Comparison of ENCODE assay signal across 20 mouse cellular contexts in the genomic region with DNA sequence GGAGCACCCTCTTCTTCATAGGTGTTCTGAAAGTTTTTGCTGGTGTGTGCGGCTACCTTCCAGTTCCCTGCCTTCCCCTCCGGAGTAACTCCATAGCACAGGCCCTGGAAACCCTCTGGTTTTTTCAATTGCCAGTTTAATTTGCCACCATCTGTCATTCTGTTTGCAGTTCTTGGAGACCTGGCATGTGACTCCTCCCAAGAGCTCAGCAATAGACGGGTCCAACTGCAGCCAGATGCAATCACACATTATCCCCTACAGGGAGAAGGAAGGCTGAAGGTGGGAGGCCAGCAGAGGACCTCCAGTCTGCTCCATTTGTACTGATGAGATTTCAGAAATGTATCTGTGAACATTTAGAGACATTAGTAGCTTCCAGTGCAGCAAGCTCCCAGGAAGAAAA. TPM values are rescaled to one million over a fixed set of nuclear protein-coding genes. Genes with fewer than 3 reads are reported as not detected.
A peak's percentile ranks its signal among the peaks of the same experiment; 100 is the strongest.
DNase-seq lines count a peak whose midpoint lies in the region; ATAC-seq and TF ChIP-seq lines count a peak whose summit lies in the region.
"Had no signal": no experiment of that assay in that cellular context is flagged by ENCODE, and none has a peak within 500 bp of the region (broad histone marks: within the 10 kb centered on the region; RNA-seq: fewer than 3 reads in every experiment).

No protein-coding gene starts in this region.

- H3K9ac ChIP-seq in forebrain, embryonic 12.5 days: no peak overlapping the region
- no peak overlapping the region for H3K9ac ChIP-seq in forebrain, embryonic 11.5 days (ENCODE audit: low read length)
- H3K9ac ChIP-seq in midbrain, postnatal 0 days (replicated peaks; ENCODE audit: low read length, poor library complexity, severe bottlenecking): no peak overlapping the region
- H3K9ac ChIP-seq in midbrain, embryonic 11.5 days (ENCODE audit: low read length): no peak overlapping the region
- no peak overlapping the region for H3K9ac ChIP-seq in heart, adult 2 months (ENCODE audit: low read depth, low read length)
- H3K9ac ChIP-seq: heart, embryonic 12.5 days; midbrain, embryonic 15.5 days had no signal

- H3K27ac ChIP-seq in forebrain, embryonic 12.5 days: no peak overlapping the region
- no peak overlapping the region for H3K27ac ChIP-seq in forebrain, embryonic 11.5 days (ENCODE audit: low read depth, low read length)
- H3K27ac ChIP-seq in midbrain, postnatal 0 days (ENCODE audit: low read depth, low read length): no peak overlapping the region
- no peak overlapping the region for H3K27ac ChIP-seq in midbrain, embryonic 11.5 days (ENCODE audit: low read depth, low read length)
- no peak overlapping the region for H3K27ac ChIP-seq in heart, adult 2 months
- H3K27ac ChIP-seq: kidney, postnatal 0 days; layer of hippocampus, adult 2 months; macrophage; midbrain, embryonic 15.5 days; stomach, postnatal 0 days had no signal

- no peak overlapping the region for H3K4me3 ChIP-seq in forebrain, embryonic 12.5 days (replicated peaks)
- no peak overlapping the region for H3K4me3 ChIP-seq in forebrain, embryonic 11.5 days (ENCODE audit: low read depth, low read length)
- no peak overlapping the region for H3K4me3 ChIP-seq in midbrain, postnatal 0 days (ENCODE audit: low read depth, low read length)
- H3K4me3 ChIP-seq in midbrain, embryonic 11.5 days (ENCODE audit: low read depth, low read length): no peak overlapping the region
- H3K4me3 ChIP-seq in heart, adult 2 months: no peak overlapping the region
- H3K4me3 ChIP-seq: heart, embryonic 12.5 days; layer of hippocampus, adult 2 months; midbrain, embryonic 15.5 days had no signal

- TF ChIP-seq CTCF in midbrain, postnatal 0 days (IDR thresholded peaks at IDR 0.05): no peak
- no peak for TF ChIP-seq CTCF in heart, adult 2 months (IDR thresholded peaks at IDR 0.05)

- no peak for DNase-seq in forebrain, embryonic 11.5 days (ENCODE audit: low spot score)
- peak; percentile 61 for DNase-seq in midbrain, postnatal 0 days (ENCODE audit: low spot score)
- DNase-seq in midbrain, embryonic 11.5 days (ENCODE audit: low spot score, missing footprints): no peak
- DNase-seq in cerebellum, postnatal 14 days: peak; percentile 37 to 62
- DNase-seq in testis, postnatal 10 days (ENCODE audit: low spot score): peak; percentile 27
- no peak for DNase-seq in heart, adult 2 months
- DNase-seq in adrenal gland, adult 2 months: no peak
- DNase-seq: gastrocnemius, postnatal 25 days; heart, postnatal 36 days; liver; lung, adult 2 months had no signal

- H3K27me3 ChIP-seq in forebrain, embryonic 12.5 days: no peaks in the 10 kb centered on the region
- no peaks in the 10 kb centered on the region for H3K27me3 ChIP-seq in forebrain, embryonic 11.5 days (ENCODE audit: control insufficient read depth, insufficient read depth, low read length)
- no peaks in the 10 kb centered on the region for H3K27me3 ChIP-seq in midbrain, postnatal 0 days (ENCODE audit: insufficient read depth, low read length)
- H3K27me3 ChIP-seq in midbrain, embryonic 11.5 days (ENCODE audit: control insufficient read depth, insufficient read depth, low read length): no peaks in the 10 kb centered on the region
- no peaks in the 10 kb centered on the region for H3K27me3 ChIP-seq in heart, adult 2 months (ENCODE audit: control insufficient read depth, insufficient read depth, low read length)
- H3K27me3 ChIP-seq: CH12.LX; heart, embryonic 12.5 days; midbrain, embryonic 15.5 days had no signal

- H3K36me3 ChIP-seq in forebrain, embryonic 12.5 days (replicated peaks): no peaks in the 10 kb centered on the region
- H3K36me3 ChIP-seq in forebrain, embryonic 11.5 days (ENCODE audit: control insufficient read depth, insufficient read depth, low read length): no peaks in the 10 kb centered on the region
- no peaks in the 10 kb centered on the region for H3K36me3 ChIP-seq in midbrain, postnatal 0 days (ENCODE audit: insufficient read depth, low read length)
- no peaks in the 10 kb centered on the region for H3K36me3 ChIP-seq in midbrain, embryonic 11.5 days (ENCODE audit: control insufficient read depth, insufficient read depth, low read length)
- no peaks in the 10 kb centered on the region for H3K36me3 ChIP-seq in heart, adult 2 months (ENCODE audit: control insufficient read depth, insufficient read depth, low read length)
- H3K36me3 ChIP-seq: heart, embryonic 12.5 days; midbrain, embryonic 15.5 days had no signal

- no peaks in the 10 kb centered on the region for H3K9me3 ChIP-seq in forebrain, embryonic 12.5 days
- H3K9me3 ChIP-seq in forebrain, embryonic 11.5 days (ENCODE audit: control insufficient read depth, low read length): no peaks in the 10 kb centered on the region
- H3K9me3 ChIP-seq in midbrain, postnatal 0 days (ENCODE audit: low read length): no peaks in the 10 kb centered on the region
- H3K9me3 ChIP-seq in midbrain, embryonic 11.5 days (ENCODE audit: control insufficient read depth, low read length): no peaks in the 10 kb centered on the region
- H3K9me3 ChIP-seq: heart, embryonic 12.5 days; midbrain, embryonic 15.5 days had no signal

- no peak for TF ChIP-seq EP300 in heart, adult 2 months (IDR thresholded peaks at IDR 0.05; ENCODE audit: insufficient read depth, low read depth, low read length)

- WGBS in forebrain, embryonic 12.5 days: 71% methylated on average over 3 of the region's 3 CpGs
- WGBS in forebrain, embryonic 11.5 days: 86% methylated on average over 3 of the region's 3 CpGs
- 70% methylated on average over 3 of the region's 3 CpGs for WGBS in midbrain, postnatal 0 days
- WGBS in midbrain, embryonic 11.5 days: 73% methylated on average over 3 of the region's 3 CpGs
- WGBS in heart, adult 2 months: 73% methylated on average over 3 of the region's 3 CpGs

- no peak for TF ChIP-seq POLR2A in heart, adult 2 months (IDR thresholded peaks at IDR 0.05; ENCODE audit: insufficient read depth, low read depth, low read length)

- 0 out of 2 replicates have a peak, but pooled peaks have one; percentile 27 for ATAC-seq in forebrain, embryonic 12.5 days (ENCODE audit: low FRiP score)
- no peak for ATAC-seq in forebrain, embryonic 11.5 days (replicated peaks; ENCODE audit: low FRiP score)
- ATAC-seq in midbrain, postnatal 0 days (ENCODE audit: low FRiP score): no peak
- ATAC-seq in midbrain, embryonic 11.5 days (ENCODE audit: low FRiP score): no peak
- ATAC-seq: intestine, embryonic 16.5 days; midbrain, embryonic 15.5 days had no signal

- no peaks in the 10 kb centered on the region for H3K79me2 ChIP-seq in heart, adult 2 months (replicated peaks; ENCODE audit: control insufficient read depth, insufficient read depth, low read length)

- H3K4me1 ChIP-seq in forebrain, embryonic 12.5 days: no peaks in the 10 kb centered on the region
- no peaks in the 10 kb centered on the region for H3K4me1 ChIP-seq in forebrain, embryonic 11.5 days (replicated peaks; ENCODE audit: control insufficient read depth, insufficient read depth, low read length)
- no peaks in the 10 kb centered on the region for H3K4me1 ChIP-seq in midbrain, postnatal 0 days (ENCODE audit: insufficient read depth, low read length)
- H3K4me1 ChIP-seq in midbrain, embryonic 11.5 days (ENCODE audit: control insufficient read depth, insufficient read depth, low read length): no peaks in the 10 kb centered on the region
- H3K4me1 ChIP-seq in heart, adult 2 months (ENCODE audit: control insufficient read depth, insufficient read depth, low read length): no peaks in the 10 kb centered on the region
- H3K4me1 ChIP-seq: heart, embryonic 12.5 days; midbrain, embryonic 15.5 days had no signal

- no peak overlapping the region for H3K4me2 ChIP-seq in forebrain, embryonic 12.5 days
- no peak overlapping the region for H3K4me2 ChIP-seq in forebrain, embryonic 11.5 days (ENCODE audit: low read depth, low read length, severe bottlenecking)
- no peak overlapping the region for H3K4me2 ChIP-seq in midbrain, postnatal 0 days (ENCODE audit: low read depth, low read length, poor library complexity, severe bottlenecking)
- no peak overlapping the region for H3K4me2 ChIP-seq in midbrain, embryonic 11.5 days
- H3K4me2 ChIP-seq: heart, embryonic 12.5 days; midbrain, embryonic 15.5 days had no signal

- intact Hi-C loops in heart, adult 2 months (cut with DNase I): no loop called here

RNA-seq across cellular contexts. Expression of gene Actr3, which starts 56.6 kb away (rescaled TPM):
- 237 and 251 TPM in 2 replicates for polyA plus RNA-seq in forebrain, embryonic 12.5 days (2016; fragmentation: Nextera tagmentation; extraction: Ambion mirVana)
- 242 and 255 TPM in 2 replicates for polyA plus RNA-seq in forebrain, embryonic 11.5 days (2014; fragmentation: Nextera tagmentation; extraction: Ambion mirVana)
- 201 and 246 TPM in 2 replicates for total RNA-seq in midbrain, postnatal 0 days (2014; rRNA removed)
- 175 and 179 TPM in 2 replicates for polyA plus RNA-seq in midbrain, postnatal 0 days (2015; fragmentation: Nextera tagmentation; extraction: Ambion mirVana)
- 269 and 271 TPM in 2 replicates for polyA plus RNA-seq in midbrain, embryonic 11.5 days (2014; fragmentation: Nextera tagmentation; extraction: Ambion mirVana)
- 100 to 1,000 TPM; 102 to 118 TPM for total RNA-seq in heart, adult 2 months (2021)
- 33.8 and 69.1 TPM in 2 replicates for polyA plus RNA-seq in heart, adult 2 months (2012; rRNA removed)
- total RNA-seq in adrenal gland, adult 2 months (2021): 100 to 1,000 TPM; 170 to 187 TPM
- 19.3 and 22.8 TPM in 2 replicates for polyA plus RNA-seq in adrenal gland, adult 2 months (2012; rRNA removed)

Comparison
In these comparisons a context has a peak if more than half of its experiments do, and no peak if none do; other contexts are left out.
1. DNase-seq: peak in midbrain, postnatal 0 days (single experiment), cerebellum, postnatal 14 days (2 of 2) and testis, postnatal 10 days (single experiment); none in forebrain, embryonic 11.5 days (single experiment), midbrain, embryonic 11.5 days (single experiment), heart, adult 2 months (0 of 2) and adrenal gland, adult 2 months (single experiment).